Mouse (Mus musculus): ENCODE results near the gene Lrrc8b. TPM values are rescaled to one million over a fixed set of nuclear protein-coding genes. Genes with fewer than 3 reads are reported as not detected.
A peak's percentile ranks its signal among the peaks of the same experiment; 100 is the strongest.

Lrrc8b gene
- polyA plus RNA-seq, 1 experiment from 2014 or later: 2.6 TPM

DNA sequence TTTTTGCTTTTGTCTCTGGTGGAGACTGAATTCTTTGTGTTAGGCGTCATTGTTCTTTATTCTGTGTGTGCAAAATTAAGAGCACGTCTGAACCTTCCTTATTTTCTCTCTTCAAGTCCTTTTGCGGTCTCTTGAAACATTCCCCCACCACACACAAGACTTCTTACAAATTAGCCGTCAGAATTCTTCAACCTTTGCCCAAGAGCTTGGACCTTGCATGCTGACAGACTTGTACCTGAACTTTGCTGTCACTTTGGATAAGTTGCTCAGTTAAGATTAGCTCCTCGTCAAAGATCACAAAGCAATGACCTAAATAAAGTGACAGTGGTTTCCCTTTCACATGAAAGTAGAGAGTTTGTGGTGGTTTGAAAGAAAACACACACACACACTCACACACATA, 3.3 kb downstream of the Lrrc8b start:
- peaks cover 43% of the 10 kb centered on the region for H3K4me1 ChIP-seq (replicated peaks)
- no peak overlapping the region for H3K9ac ChIP-seq
- no peak overlapping the region for H3K4me3 ChIP-seq (replicated peaks)
- ATAC-seq (ENCODE audit: insufficient read depth): no peak
- H3K27me3 ChIP-seq: no peaks in the 10 kb centered on the region
- H3K9me3 ChIP-seq (replicated peaks): no peaks in the 10 kb centered on the region
- no peak overlapping the region for H3K27ac ChIP-seq (replicated peaks)
- 79% methylated on average over 5 of the region's 5 CpGs for whole genome bisulfite sequencing (ENCODE audit: insufficient replicate concordance)
- no peaks in the 10 kb centered on the region for H3K36me3 ChIP-seq (replicated peaks)
- no peak overlapping the region for H3K4me2 ChIP-seq

DNA sequence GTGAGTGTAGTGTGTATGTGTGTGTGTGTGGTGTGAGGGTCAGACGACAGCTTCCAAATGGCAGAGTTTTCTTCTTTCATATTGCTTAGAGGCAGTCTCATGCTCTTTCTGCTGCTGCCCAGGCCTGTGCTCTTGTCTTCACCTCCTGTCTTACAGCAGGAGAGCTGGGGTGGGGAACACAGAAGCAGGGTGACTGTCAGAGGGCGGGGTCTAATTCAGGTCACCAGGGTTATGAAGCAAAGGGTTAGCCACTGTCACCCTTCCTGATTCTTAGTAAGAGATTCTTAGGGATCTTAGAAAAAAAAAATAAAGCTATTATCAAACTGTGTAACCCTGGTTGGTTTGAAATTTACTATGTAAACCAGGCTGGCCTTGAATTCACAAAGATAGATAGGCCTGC, 10.0 kb downstream of the Lrrc8b start:
- Histone ChIP-seq H3K4me3 (replicated peaks) (no peak overlapping the region), H3K27ac (replicated peaks) (no peak overlapping the region), H3K9me3 (replicated peaks) (no peaks in the 10 kb centered on the region), H3K4me1 (replicated peaks) (no peaks in the 10 kb centered on the region), H3K36me3 (replicated peaks) (no peaks in the 10 kb centered on the region), H3K9ac (no peak overlapping the region), H3K27me3 (no peaks in the 10 kb centered on the region), H3K4me2 (no peak overlapping the region)
- WGBS (ENCODE audit: insufficient replicate concordance): 77% methylated on average over 2 of the region's 2 CpGs
- no peak for ATAC-seq (ENCODE audit: insufficient read depth)

GRCm38 (mm10) chr5:105427326-105427725, 11.8 kb downstream of the Lrrc8b start:
- Histone ChIP-seq H3K9me3 (replicated peaks) (no peaks in the 10 kb centered on the region), H3K27me3 (no peaks in the 10 kb centered on the region), H3K36me3 (replicated peaks) (no peaks in the 10 kb centered on the region), H3K4me3 (replicated peaks) (no peak overlapping the region), H3K27ac (replicated peaks) (no peak overlapping the region), H3K4me2 (no peak overlapping the region), H3K9ac (no peak overlapping the region), H3K4me1 (replicated peaks) (peaks cover 6% of the 10 kb centered on the region; the same call in 1 of the 2 replicates)
- 57% methylated on average over 7 of the region's 7 CpGs for WGBS (ENCODE audit: insufficient replicate concordance)
- no peak for ATAC-seq (ENCODE audit: insufficient read depth)

DNA sequence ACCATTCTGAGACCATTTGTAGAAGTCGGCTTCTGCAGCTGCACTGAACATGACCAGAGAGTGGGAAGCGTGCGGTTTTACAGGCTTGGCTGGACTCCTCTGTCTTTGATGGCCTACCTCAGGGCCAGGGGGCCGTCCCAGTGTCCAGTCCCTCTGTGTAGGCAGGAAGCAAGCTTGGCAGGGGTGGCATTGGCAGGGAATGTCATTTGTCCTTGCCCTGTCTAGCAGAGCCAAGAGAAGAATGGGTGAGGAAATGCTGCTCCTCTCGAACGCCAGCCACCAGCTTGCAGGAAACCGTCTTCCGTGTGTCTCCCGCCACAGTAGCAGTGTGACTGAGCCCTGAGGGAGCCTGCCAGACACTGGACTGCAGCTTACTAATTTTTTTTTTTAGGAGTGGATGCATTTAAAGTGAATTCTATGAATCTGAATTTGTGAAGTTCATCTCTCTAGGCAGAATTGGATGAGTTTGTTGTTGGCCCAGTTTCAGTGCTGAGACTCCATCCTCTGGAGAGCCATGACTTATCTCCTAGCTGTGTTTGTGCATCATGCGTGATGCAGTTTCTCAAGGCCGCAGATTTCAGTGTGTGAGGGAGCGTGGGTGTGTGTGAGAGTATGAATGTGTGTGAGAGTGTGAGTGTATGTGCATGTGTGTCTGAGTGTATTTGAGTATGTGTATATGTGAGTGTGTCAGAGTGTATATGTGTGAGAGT, 12.8 kb downstream of the Lrrc8b start:
- H3K36me3 ChIP-seq (replicated peaks): no peaks in the 10 kb centered on the region
- no peak for ATAC-seq (ENCODE audit: insufficient read depth)
- H3K4me3 ChIP-seq (replicated peaks): no peak overlapping the region
- no peak overlapping the region for H3K9ac ChIP-seq
- 53% methylated on average over 12 of the region's 12 CpGs for WGBS (ENCODE audit: insufficient replicate concordance)
- peaks cover 8% of the 10 kb centered on the region for H3K4me1 ChIP-seq (replicated peaks)
- H3K27me3 ChIP-seq: no peaks in the 10 kb centered on the region
- no peak overlapping the region for H3K4me2 ChIP-seq
- H3K9me3 ChIP-seq (replicated peaks): no peaks in the 10 kb centered on the region
- H3K27ac ChIP-seq (replicated peaks): no peak overlapping the region

DNA sequence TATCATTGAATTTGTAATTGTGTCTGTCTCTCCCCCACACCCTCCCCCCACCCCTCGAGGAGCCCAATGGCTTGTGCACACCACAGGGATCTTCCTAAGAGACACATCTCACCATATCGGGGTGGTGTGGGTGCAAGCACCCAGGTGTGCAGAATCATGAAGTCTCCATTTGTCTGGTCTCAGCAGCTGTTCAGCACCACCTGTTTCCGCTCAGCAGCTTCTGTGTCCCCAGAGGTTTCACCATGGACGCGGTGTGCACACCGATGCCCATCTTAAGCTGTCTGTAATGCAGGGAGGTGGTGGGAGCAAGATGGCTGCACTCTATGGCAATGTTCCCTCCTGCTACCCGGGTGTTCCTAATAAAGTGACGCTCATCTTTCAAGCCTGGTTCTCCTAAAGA, 14.6 kb downstream of the Lrrc8b start:
- Histone ChIP-seq H3K4me2 (no peak overlapping the region), H3K4me3 (replicated peaks) (no peak overlapping the region), H3K4me1 (replicated peaks) (peaks cover 24% of the 10 kb centered on the region), H3K36me3 (replicated peaks) (no peaks in the 10 kb centered on the region), H3K9me3 (replicated peaks) (no peaks in the 10 kb centered on the region), H3K27ac (replicated peaks) (no peak overlapping the region), H3K9ac (no peak overlapping the region), H3K27me3 (no peaks in the 10 kb centered on the region)
- 88% methylated on average over 8 of the region's 8 CpGs for WGBS (ENCODE audit: insufficient replicate concordance)
- no peak for ATAC-seq (ENCODE audit: insufficient read depth)

- Histone ChIP-seq H3K27me3 (no peaks in the 10 kb centered on the region), H3K36me3 (replicated peaks) (no peaks in the 10 kb centered on the region), H3K4me1 (replicated peaks) (peaks cover 46% of the 10 kb centered on the region), H3K9ac (no peak overlapping the region), H3K9me3 (replicated peaks) (no peaks in the 10 kb centered on the region), H3K4me3 (replicated peaks) (no peak overlapping the region), H3K4me2 (no peak overlapping the region), H3K27ac (replicated peaks) (no peak overlapping the region)
- WGBS (ENCODE audit: insufficient replicate concordance): 81% methylated on average over 5 of the region's 5 CpGs
- no peak for ATAC-seq (ENCODE audit: insufficient read depth)
Observed at GRCm38 (mm10) chr5:105439608-105440007, 24.0 kb downstream of the Lrrc8b start.

DNA sequence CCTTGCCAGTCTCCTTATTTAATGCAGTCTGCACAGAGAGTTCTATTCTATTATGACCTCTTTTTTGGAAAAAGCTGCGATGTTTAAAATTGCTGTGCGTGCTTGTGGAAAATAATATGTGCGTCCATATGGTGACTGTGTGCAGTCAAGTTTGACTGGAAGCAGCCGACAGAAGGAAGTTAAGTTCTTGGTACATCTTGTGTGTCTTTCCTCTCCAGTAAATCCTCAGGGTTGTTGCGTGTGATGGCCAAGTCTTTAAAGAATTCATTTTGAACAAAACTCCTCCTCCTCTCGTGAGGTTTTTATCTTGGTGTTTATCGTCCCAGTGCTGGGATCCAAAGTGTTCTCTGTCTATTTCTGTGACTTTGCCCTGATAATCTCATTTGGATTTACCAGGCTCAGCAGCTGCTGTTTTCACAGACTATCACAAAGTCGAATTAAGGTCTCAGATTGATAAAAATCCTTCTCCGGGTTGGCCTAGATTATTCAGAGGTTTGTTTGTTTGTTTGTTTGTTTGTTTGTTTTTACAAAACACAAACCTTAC, 25.5 kb downstream of the Lrrc8b start:
- no peak overlapping the region for H3K9ac ChIP-seq
- no peak for ATAC-seq (ENCODE audit: insufficient read depth)
- peaks cover 31% of the 10 kb centered on the region for H3K4me1 ChIP-seq (replicated peaks)
- H3K27me3 ChIP-seq: no peaks in the 10 kb centered on the region
- WGBS (ENCODE audit: insufficient replicate concordance): 41% methylated on average over 9 of the region's 9 CpGs
- no peak overlapping the region for H3K4me3 ChIP-seq (replicated peaks)
- H3K9me3 ChIP-seq (replicated peaks): no peaks in the 10 kb centered on the region
- no peaks in the 10 kb centered on the region for H3K36me3 ChIP-seq (replicated peaks)
- no peak overlapping the region for H3K4me2 ChIP-seq
- no peak overlapping the region for H3K27ac ChIP-seq (replicated peaks)

GRCm38 (mm10) chr5:105442212-105443000, 26.8 kb downstream of the Lrrc8b start:
- ATAC-seq (ENCODE audit: insufficient read depth): no peak
- Histone ChIP-seq H3K4me1 (replicated peaks) (peaks cover 24% of the 10 kb centered on the region), H3K27me3 (no peaks in the 10 kb centered on the region), H3K9ac (no peak overlapping the region), H3K27ac (replicated peaks) (no peak overlapping the region), H3K9me3 (replicated peaks) (no peaks in the 10 kb centered on the region), H3K4me2 (no peak overlapping the region), H3K4me3 (replicated peaks) (no peak overlapping the region), H3K36me3 (replicated peaks) (no peaks in the 10 kb centered on the region)
- 21% methylated on average over 5 of the region's 5 CpGs for WGBS (ENCODE audit: insufficient replicate concordance)

GRCm38 (mm10) chr5:105443057-105443815, 27.7 kb downstream of the Lrrc8b start:
- 19% methylated on average over 11 of the region's 11 CpGs for WGBS (ENCODE audit: insufficient replicate concordance)
- Histone ChIP-seq H3K9me3 (replicated peaks) (no peaks in the 10 kb centered on the region), H3K36me3 (replicated peaks) (no peaks in the 10 kb centered on the region), H3K9ac (no peak overlapping the region), H3K4me2 (0 out of 2 replicates have a peak overlapping the region, but pooled peaks have one; percentile 15), H3K4me3 (replicated peaks) (no peak overlapping the region), H3K27ac (replicated peaks) (0 out of 2 replicates have a peak overlapping the region, but pooled peaks have one; percentile 30), H3K4me1 (replicated peaks) (peaks cover 16% of the 10 kb centered on the region), H3K27me3 (no peaks in the 10 kb centered on the region)
- no peak for ATAC-seq (ENCODE audit: insufficient read depth)

DNA sequence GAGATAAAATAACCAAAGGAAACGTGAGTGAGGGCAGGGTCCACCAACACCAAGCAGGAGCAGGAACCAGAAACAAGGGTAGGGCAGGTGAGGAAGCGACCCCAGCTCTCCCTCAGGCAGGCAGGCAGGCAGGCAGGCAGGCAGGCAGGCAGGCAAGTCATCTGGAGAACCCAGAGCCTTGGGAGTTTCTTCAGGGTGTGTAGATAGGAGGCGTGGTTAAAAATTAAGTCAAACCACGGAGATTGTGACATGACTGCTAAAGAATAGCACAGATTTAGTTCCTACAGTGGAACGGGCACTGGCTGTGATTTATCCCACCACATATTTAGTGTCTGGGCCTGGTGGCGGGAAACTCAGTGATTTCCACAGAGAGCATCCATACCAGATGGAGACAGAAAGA, 30.1 kb downstream of the Lrrc8b start:
- no peaks in the 10 kb centered on the region for H3K27me3 ChIP-seq
- 29% methylated on average over 6 of the region's 6 CpGs for WGBS (ENCODE audit: insufficient replicate concordance)
- no peaks in the 10 kb centered on the region for H3K9me3 ChIP-seq (replicated peaks)
- ATAC-seq (ENCODE audit: insufficient read depth): no peak
- peaks cover 15% of the 10 kb centered on the region for H3K4me1 ChIP-seq (replicated peaks)
- no peaks in the 10 kb centered on the region for H3K36me3 ChIP-seq (replicated peaks)
- no peak overlapping the region for H3K4me3 ChIP-seq (replicated peaks)
- H3K9ac ChIP-seq: no peak overlapping the region
- no peak overlapping the region for H3K27ac ChIP-seq (replicated peaks)
- H3K4me2 ChIP-seq: no peak overlapping the region

- H3K36me3 ChIP-seq (replicated peaks): no peaks in the 10 kb centered on the region
- no peak overlapping the region for H3K4me3 ChIP-seq (replicated peaks)
- H3K27me3 ChIP-seq: no peaks in the 10 kb centered on the region
- no peak overlapping the region for H3K27ac ChIP-seq (replicated peaks)
- H3K9me3 ChIP-seq (replicated peaks): no peaks in the 10 kb centered on the region
- H3K4me2 ChIP-seq: no peak overlapping the region
- WGBS (ENCODE audit: insufficient replicate concordance): 21% methylated on average over 1 of the region's 1 CpGs
- H3K4me1 ChIP-seq (replicated peaks): no peaks in the 10 kb centered on the region
- no peak overlapping the region for H3K9ac ChIP-seq
- no peak for ATAC-seq (ENCODE audit: insufficient read depth)
Observed at GRCm38 (mm10) chr5:105454105-105454504, 38.5 kb downstream of the Lrrc8b start.

Data from liver, embryonic 15.5 days (tissue).